Mouse (Mus musculus) erythroblast, embryonic 14.5 days (primary cell): ENCODE measurements around the gene Gm49601.

Experiments used
- GATA1 ChIP-seq: IDR thresholded peaks from 2 replicates; pipeline ENCODE4 v1.6.1; 2012; ENCODE audit warnings: low read length, inconsistent platforms, mixed read lengths
- TAL1 ChIP-seq: IDR thresholded peaks from 3 replicates; pipeline ENCODE4 v1.6.1; 2012; ENCODE audit warnings: low read length, inconsistent platforms, mixed read lengths

- TF ChIP-seq TAL1, result no peak
- TF ChIP-seq GATA1, result no peak
These were observed 12.2 kb upstream of the Gm49601 start for GRCm38 (mm10) chr16:18638396-18638795.
